Mouse (Mus musculus): Measurements from ENCODE around the gene Ldlrad3. TPM values are rescaled to one million over a fixed set of nuclear protein-coding genes. Genes with fewer than 3 reads are reported as not detected.
A peak's percentile ranks its signal among the peaks of the same experiment; 100 is the strongest.

Ldlrad3 gene
- total RNA-seq, 1 experiment from 2014 or later = 10.2 TPM

DNA sequence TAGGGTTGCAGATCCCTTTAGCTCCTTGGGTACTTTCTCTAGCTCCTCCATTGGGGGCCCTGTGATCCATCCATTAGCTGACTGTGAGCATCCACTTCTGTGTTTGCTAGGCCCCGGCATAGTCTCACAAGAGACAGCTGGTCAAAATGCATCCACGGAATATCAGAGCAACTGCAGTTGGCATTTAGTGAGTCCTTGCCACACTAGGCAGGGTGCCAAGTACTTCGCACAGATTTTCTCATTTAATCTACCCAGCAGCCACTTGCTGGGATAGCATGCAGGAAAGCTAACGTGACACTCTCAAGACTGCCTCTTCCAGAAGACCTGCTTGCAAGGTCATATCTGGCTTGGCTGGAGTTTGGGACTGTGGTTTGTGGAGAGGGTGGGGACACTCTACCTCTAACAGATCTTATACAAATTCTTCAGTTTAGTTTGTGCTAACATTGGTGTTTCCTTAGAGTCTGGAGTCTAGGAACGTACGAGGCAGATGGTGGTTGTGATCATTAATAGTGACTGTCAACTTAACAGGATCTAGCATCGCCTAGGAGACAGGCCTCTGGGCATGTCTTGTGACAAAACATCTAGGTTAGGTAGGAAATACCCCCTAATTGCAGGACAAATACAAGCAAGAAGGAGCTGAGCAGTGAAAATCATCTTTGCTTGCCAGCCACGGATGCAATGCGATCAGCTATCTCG is 115.0 kb downstream of the Ldlrad3 start:
- ATAC-seq (replicated peaks in 1 of 2; ENCODE audit: insufficient read depth in 1 of 2, low FRiP score in 2 of 2, low TSS enrichment in 1 of 2, low read depth in 1 of 2, poor library complexity in 2 of 2, severe bottlenecking in 2 of 2) = no peak

DNA sequence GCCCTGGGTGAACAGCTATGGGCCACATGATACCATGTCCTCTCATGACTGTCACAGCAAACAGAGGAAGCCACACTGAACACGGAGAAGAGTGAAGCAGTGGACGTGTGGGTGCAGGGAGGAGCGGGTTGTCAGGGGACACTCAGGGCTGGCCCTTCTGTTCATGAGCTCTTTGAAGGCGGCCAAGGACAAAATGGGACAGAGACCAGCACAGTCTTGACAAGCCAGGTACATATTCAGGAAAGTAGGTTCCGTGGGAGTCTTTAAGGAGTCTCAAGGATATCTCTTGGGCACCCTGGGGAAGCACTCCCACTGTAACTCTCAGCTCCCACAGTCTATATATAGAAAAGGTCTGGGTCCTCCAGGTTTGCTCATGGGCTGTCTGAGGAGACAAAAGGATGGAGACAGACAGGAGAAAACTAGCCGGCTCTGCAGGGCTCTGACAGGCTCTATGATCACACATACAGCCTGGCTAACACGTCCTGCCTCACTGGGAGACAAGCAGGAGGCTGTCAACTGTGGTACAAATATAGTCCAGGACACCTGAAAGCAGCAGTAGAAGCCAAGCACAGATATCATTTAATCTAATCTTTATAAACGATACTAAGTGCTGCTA is 121.3 kb downstream of the Ldlrad3 start:
- no peak for ATAC-seq (replicated peaks in 1 of 2; ENCODE audit: insufficient read depth in 1 of 2, low FRiP score in 2 of 2, low TSS enrichment in 1 of 2, low read depth in 1 of 2, poor library complexity in 2 of 2, severe bottlenecking in 2 of 2)

DNA sequence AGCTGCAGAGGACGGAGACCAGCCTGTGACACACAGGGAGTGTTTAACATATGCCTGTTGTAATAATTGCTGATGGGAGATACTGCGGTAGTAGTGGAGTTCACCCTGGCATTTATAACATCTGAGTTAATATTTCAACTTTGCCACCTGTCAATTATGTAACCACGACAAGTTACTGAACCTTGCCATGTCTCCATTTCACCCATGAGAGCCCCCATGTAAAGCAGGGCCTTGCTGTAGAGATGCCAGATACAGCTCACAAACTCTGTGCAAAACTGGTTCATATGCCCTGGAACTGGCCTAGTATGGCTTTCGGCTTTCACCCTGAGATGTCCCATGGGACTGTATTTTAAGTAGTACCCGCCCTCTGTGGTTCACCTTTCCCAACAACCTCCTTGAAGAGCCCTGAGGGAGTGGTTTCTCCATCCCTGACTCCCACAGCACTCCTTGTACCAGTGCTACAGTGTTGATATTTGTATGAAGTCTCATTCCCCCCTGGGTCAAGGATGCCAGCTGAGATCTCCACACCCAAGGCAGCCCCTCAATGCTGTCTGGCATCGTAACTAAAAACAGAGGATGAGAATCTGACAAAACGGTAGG is 122.2 kb downstream of the Ldlrad3 start:
- no peak for ATAC-seq (replicated peaks in 1 of 2; ENCODE audit: insufficient read depth in 1 of 2, low FRiP score in 2 of 2, low TSS enrichment in 1 of 2, low read depth in 1 of 2, poor library complexity in 2 of 2, severe bottlenecking in 2 of 2)

DNA sequence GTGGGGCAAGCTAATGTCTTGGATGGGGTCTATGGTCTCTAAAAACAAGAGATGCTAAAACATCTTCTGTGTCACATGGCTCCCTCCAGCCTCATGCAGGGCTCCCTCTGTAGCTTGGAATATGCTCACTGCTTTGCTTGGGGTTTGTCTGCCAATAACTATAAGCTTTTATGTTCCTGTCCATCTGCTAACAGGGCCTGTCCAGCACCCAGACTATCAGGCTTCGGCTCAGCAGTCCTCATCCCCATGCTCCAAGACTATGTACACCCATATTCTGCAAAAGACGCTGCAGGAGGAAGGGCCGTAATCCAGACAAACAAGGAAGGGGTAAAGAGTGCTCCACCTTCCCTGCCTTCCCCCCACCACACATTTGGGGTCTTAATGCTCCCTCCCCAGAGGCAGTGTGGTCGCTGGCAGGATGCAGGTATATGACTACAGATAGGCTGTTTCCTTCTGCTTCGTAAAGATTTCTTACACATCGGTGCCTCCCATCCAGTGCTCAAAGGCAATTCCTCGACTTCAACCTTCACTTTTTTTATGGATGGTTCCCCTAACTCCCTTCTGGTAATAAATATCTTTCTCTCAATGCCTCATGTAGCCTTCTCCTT is 123.2 kb downstream of the Ldlrad3 start:
- ATAC-seq (replicated peaks in 1 of 2; ENCODE audit: insufficient read depth in 1 of 2, low FRiP score in 2 of 2, low TSS enrichment in 1 of 2, low read depth in 1 of 2, poor library complexity in 2 of 2, severe bottlenecking in 2 of 2) = peak; percentile 53 to 56

DNA sequence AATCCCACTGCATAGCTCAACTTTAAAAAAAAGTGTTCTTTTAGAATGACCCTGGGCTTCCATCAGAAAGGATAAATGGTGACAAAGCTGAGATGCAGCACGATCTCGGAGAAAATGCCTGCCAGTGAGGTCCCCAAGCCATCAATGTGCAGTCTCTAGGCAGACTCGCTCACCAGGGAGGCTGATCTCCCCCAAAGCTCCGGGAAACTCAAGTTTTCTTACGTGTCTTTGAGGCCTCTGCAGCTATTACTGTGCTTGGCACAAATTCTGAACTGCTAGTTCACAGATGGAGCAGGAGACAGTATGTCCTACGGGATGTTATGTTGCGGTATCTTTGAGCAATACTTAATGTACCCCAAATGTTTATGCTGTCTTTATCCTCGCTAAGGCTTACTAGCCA is 124.3 kb downstream of the Ldlrad3 start:
- ATAC-seq (replicated peaks in 1 of 2; ENCODE audit: insufficient read depth in 1 of 2, low FRiP score in 2 of 2, low TSS enrichment in 1 of 2, low read depth in 1 of 2, poor library complexity in 2 of 2, severe bottlenecking in 2 of 2) = no peak

DNA sequence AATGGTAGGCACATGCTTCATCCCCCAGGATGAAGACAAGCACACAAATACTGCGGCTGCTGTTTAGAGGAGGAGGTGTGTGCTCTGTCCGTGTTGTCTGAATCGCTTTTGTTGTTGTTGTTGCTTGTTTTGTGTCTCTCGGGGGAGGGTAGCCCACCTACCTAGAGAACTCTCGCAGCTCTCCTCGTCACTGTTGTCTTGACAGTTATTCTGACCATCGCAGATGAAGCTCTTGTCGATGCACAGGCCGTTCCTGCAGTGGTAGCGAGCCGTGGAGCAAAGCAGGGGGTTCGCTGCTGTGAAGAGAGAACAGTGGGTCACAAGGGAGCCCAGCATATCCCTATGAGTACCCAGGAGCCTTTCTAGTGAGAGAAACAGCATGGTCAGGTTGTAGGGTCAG is 128.4 kb downstream of the Ldlrad3 start:
- ATAC-seq (replicated peaks in 1 of 2; ENCODE audit: insufficient read depth in 1 of 2, low FRiP score in 2 of 2, low TSS enrichment in 1 of 2, low read depth in 1 of 2, poor library complexity in 2 of 2, severe bottlenecking in 2 of 2) = no peak

DNA sequence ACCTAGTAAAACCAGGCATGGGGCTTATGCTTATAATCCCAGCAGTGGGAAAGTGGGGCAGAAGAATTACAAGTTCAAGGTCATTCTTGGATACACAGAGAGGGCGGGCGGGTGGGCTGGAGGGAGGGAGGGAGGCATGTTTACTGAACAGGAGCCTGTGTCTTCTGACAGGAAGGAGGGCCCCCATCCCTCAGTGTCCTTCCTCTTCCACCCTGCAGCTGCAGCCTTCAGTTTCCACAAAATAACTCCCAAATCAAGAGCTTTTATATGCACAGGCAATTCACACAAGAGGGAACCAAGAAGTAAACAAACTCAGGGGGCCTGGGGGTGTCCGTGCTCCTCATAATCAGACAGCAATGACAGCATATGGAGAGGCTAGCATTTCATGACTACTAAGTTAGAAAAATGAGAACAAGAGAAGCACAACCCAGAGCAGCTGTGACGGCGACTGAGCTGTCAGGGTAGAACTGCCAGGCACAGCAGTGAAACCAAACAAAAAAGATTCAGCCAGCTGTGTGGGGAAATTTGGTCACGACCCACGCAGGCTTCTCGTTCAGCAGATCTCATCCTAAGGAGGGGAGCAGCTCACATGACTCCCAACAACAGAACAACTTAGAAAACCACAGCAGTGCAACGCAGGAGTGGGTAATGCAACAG is 129.0 kb downstream of the Ldlrad3 start:
- ATAC-seq (replicated peaks in 1 of 2; ENCODE audit: insufficient read depth in 1 of 2, low FRiP score in 2 of 2, low TSS enrichment in 1 of 2, low read depth in 1 of 2, poor library complexity in 2 of 2, severe bottlenecking in 2 of 2) = no peak

DNA sequence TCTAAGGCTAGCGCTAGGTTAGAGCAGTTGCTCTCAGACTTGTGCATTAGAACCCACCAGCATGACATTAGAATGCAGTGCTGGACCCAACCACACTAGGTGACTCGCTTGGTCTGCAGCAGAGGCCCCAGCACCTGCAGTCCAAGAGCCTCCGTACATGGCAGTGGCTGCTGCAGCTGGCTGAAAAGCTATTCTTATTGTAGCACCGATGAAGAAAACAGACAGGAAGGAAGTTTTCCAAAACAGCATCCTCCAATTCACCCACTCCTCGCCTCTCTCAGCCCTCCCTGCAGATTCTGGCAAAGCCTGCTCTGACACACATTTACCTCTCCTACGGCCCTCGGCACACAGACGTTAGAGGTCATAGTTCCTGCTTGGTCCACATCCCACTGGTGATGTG is 130.0 kb downstream of the Ldlrad3 start:
- no peak for ATAC-seq (replicated peaks in 1 of 2; ENCODE audit: insufficient read depth in 1 of 2, low FRiP score in 2 of 2, low TSS enrichment in 1 of 2, low read depth in 1 of 2, poor library complexity in 2 of 2, severe bottlenecking in 2 of 2)

DNA sequence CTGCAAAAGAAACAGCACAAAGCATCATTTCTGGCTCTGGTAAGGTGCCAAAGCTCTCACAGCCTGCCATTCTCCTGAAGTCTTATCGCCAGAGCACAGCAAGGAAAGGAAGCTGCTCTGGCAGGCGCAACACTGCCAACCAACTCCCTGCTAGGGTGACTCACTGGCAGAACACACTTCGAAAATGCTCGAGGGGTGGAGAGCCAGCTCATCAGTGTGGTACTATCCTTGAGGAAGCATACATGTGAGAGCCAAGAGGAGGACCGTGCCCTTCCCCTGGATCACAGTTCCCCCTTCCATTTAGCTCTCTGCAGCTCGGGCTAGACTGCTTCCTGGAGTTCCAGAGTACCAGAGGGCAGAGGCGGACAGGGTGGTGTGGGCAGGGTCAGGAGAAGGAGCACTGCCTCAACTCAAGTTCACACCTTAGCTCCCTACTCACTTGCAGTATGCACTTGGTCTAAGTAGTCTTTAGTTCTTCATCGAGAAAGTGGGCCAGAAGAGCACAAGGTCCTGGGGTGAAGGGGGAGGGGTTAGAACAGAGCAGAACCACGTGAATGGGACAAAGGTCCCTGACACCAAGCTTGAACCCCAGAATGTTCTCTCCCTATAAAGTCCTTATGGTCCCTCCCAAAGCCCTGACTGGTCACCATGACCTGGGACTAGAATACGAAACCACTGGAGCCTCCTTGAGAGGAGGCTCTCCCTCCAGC is 133.1 kb downstream of the Ldlrad3 start:
- peak; percentile 91 to 93 for ATAC-seq (replicated peaks in 1 of 2; ENCODE audit: insufficient read depth in 1 of 2, low FRiP score in 2 of 2, low TSS enrichment in 1 of 2, low read depth in 1 of 2, poor library complexity in 2 of 2, severe bottlenecking in 2 of 2)

DNA sequence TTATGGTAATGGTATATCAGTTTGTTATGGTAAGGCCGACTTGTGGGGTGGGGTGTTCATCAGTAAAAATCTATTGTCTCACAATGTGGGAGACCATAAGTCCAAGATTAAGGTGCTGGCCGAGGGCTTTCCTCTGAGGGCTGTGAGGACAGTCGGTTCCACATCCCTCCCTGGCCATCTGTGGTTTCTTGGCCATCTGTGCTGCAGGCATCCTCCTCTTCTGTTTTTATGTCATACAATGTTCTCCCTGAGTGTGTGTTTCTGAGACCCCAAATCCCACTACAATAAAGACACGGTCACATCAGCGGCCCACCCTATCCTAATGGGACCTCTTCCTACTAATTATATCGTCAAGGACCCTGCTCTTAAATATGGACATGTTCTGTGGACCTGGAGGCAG is 133.8 kb downstream of the Ldlrad3 start:
- no peak for ATAC-seq (replicated peaks in 1 of 2; ENCODE audit: insufficient read depth in 1 of 2, low FRiP score in 2 of 2, low TSS enrichment in 1 of 2, low read depth in 1 of 2, poor library complexity in 2 of 2, severe bottlenecking in 2 of 2)

DNA sequence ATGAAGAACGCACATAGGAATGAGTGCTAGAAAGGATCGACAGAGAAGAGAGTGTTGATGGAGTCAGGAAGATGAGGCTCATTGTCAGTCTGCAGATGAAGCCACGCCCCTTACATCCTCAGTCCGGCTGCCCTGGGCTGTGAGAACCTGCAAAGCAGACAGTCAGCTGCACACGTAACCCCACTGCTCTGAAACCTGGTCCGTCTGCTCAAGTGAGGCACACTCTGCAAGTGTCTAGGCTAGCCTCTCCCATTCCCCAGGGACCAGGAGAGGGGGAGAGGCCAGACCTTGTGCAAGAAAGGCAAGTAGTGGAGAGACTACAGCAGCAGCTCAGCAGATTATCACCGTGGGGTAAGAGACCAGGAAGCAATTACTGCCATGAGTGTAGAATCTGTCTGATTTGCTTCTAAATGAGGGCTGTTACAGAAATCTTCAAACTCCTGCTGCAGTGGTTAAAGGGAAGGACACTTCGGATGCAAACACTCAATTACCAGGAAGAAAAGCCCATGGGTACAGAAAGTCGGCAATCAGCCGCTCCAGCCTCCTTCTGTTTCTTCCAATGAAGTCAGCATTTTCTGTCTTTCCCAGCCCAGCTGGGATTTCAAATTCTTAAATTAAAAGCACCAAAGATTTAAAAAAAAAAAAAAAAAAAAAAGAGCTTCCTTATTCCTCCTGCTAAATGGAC is 136.2 kb downstream of the Ldlrad3 start:
- ATAC-seq (replicated peaks in 1 of 2; ENCODE audit: insufficient read depth in 1 of 2, low FRiP score in 2 of 2, low TSS enrichment in 1 of 2, low read depth in 1 of 2, poor library complexity in 2 of 2, severe bottlenecking in 2 of 2) = no peak

DNA sequence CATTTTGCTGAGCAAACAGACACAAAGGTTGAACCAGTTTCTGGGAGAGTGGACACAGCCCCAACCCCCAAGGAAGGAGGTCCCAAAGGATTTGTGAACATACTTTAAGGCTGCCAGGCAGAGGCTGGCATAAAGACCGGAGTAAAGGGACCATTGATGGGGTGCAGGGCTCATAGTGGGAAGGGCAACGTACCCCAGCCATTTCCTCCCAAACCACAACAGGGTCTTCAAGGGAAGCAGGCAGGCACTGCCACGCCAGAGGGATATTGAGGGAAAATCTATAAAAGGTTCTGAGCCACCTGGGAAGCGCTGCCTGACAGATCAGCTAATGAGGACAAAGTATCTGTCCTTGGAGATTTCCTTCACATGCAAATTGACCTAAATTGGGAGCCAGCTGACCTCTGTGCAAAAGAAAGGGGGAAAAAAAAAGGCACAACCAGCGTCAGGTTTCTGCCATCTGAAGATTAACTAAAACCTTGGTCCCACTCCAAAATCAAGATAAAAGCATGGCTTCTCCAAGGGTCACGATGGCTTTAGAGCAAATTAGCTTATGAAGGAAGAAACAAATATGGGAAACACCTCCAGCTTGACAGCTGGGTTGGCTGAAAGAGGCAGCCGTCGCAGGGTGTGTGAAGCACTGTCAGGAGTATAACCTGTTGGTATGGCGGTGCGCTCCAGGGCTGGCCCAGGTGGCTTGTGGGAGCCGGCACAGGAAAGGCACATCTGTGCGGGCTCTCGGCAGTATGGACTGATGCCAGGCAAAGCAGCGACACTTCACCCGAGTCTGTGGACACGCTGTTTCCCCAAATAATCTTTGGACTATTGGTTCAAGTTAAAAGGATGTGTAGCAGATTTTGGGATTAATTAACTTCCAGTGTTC is 137.6 kb downstream of the Ldlrad3 start:
- no peak for ATAC-seq (replicated peaks in 1 of 2; ENCODE audit: insufficient read depth in 1 of 2, low FRiP score in 2 of 2, low TSS enrichment in 1 of 2, low read depth in 1 of 2, poor library complexity in 2 of 2, severe bottlenecking in 2 of 2)

DNA sequence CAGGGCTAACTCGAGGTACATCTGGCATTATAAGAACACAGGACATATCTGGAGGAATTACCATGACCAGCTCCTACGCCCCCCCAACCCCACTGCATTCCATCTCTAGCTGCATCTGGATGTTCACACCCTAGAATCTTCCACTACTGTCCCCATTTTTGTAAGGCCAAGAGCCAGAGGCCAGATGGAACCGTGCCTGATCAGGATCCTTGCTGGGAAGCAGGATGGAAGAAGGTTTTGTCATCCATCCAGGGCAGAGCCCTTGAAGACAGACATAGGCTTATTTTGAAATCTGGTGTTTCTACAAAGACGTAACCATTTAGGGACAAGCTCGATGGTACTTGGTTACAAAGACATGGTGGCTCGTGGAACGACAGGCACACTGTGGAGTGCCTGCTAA is 139.7 kb downstream of the Ldlrad3 start:
- ATAC-seq (replicated peaks in 1 of 2; ENCODE audit: insufficient read depth in 1 of 2, low FRiP score in 2 of 2, low TSS enrichment in 1 of 2, low read depth in 1 of 2, poor library complexity in 2 of 2, severe bottlenecking in 2 of 2) = no peak

DNA sequence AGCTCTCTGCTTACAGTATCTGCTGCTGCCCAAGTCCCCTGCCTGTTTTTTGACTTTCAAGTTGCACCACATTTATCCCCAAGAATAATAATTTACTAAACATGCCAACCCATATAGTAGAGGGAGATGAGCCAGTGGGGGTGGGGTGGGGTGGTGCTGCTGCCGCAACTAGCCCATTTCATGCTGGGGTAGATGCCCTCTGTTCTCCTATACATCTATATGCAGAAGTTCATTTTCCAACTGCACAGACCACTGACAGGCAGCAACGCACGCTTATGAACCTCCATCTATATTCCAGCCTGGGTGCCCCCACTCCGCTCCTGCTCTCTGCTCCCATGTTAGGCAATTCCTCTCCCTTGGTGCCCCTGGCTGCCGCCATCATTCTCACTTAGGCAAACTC is 145.7 kb downstream of the Ldlrad3 start:
- ATAC-seq (replicated peaks in 1 of 2; ENCODE audit: insufficient read depth in 1 of 2, low FRiP score in 2 of 2, low TSS enrichment in 1 of 2, low read depth in 1 of 2, poor library complexity in 2 of 2, severe bottlenecking in 2 of 2) = no peak

DNA sequence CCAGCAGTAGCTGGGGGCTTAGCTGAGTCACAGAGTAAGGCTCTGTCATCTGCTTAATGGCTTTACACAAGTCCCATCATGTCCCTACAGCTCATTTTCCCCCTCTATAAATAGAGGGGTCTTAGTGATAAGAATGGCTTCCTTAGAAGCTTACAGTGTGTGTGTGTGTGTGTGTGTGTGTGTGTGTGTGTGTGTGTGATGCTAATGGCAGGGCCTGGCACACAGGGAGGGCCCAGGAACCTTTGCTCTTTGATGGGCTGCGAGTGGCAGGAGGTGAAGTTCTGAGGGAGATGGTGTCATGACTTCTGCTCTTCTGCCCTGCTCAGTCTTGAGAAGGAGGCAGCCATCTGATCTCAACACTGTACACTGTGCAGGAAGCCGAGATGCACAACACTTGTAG is 146.2 kb downstream of the Ldlrad3 start:
- ATAC-seq (replicated peaks in 1 of 2; ENCODE audit: insufficient read depth in 1 of 2, low FRiP score in 2 of 2, low TSS enrichment in 1 of 2, low read depth in 1 of 2, poor library complexity in 2 of 2, severe bottlenecking in 2 of 2) = no peak
